Mouse (Mus musculus) common myeloid progenitor, adult 5-6 weeks (primary cell): ENCODE data around the gene Mark1. TPM values are rescaled to one million over a fixed set of nuclear protein-coding genes. Genes with fewer than 3 reads are reported as not detected.

ENCODE experiments used
- ATAC-seq: replicated peaks from 2 replicates; pipeline ENCODE4 v1.8.0; 2016; ENCODE audit warnings: low read depth, mild to moderate bottlenecking, moderate TSS enrichment, inconsistent platforms; ENCODE audit not compliant: poor library complexity, severe bottlenecking
- total RNA-seq: library from RNA; stranded (forward); fragments of 200-1000, 187-1606 nt; gene quantifications from 2 replicates; pipeline ENCODE4 v1.2.3, GENCODE M21; 2017

Gene Mark1
- total RNA-seq, 1 experiment from 2014 or later = not detected

DNA sequence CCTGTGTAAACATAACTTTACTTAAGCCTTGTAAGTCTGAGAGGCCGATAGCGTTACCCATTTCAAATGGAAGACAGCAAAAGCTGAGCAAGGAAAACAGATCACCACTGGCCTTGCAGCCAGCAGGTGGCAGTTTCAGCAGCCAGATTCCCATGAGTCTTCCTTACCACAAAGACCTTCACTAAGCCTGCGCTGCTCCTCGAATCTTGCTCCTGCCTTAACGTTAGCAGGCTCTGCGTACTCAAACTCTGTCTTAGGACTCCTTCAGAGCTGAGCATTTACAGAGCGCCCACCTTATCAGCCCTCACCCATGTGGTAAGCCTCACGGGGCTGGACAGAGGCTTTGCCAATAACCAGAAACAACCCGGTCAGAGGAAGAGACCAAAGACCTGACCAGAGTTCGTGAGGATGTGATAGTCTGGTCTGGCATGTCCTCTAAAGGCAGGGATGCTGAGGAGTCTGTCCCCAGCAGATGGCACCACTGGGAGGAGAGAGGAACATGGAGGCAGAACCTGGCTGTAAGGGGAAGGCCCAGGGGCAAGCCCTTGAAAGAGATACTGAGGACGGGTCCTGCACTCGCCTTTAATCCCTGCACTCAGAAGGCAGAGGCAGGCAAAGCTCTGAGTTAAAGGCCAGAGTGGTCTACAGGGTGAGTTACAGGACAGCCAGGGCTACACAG lies 33.5 kb downstream of the Mark1 start:
- ATAC-seq = peak; percentile 53; the same call in 1 of the 2 replicates

GRCm38 (mm10) chr1:184963121-184963693 lies 36.2 kb downstream of the Mark1 start:
- ATAC-seq = peak; percentile 98

DNA sequence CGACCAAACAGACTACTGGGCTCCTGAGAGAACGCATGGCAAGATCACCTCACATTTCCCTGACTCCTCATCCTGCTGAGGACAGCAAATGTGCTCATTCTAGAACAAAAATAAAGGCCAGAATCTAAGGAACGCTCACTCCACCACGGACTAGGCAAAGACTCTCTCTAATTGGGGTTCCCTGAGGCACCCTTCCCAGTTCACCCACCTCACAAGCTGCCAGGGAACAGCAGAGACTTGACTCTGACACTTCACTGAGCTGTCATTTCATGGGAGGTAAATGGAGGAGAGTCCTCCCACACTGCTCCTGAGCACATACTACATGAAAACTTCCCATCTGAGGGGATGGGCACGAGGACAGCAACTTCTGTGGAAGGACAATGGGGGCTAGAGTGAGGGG lies 37.5 kb downstream of the Mark1 start:
- no peak for ATAC-seq

GRCm38 (mm10) chr1:184958818-184959217 lies 40.6 kb downstream of the Mark1 start:
- ATAC-seq = no peak

GRCm38 (mm10) chr1:184958388-184958787 lies 41.0 kb downstream of the Mark1 start:
- no peak for ATAC-seq

DNA sequence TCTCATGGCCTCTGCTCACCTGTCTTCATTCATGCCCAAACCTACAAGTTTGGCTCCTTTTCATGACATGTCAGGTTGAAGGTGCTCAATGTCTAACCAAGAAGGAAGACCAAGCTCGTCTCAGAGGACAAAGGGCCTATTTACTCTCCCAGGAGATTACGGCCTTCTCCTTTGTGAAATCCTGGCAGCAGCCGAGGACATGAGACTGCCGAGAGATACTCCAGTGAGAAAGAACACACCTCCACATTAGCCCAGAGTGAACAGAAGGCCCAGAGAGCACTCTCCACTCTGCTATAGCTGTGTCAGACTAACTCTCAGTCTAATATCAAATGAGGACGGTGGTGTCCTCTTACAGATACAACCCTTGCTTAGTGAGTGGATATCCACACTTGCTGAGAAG lies 47.6 kb downstream of the Mark1 start:
- ATAC-seq = no peak

DNA sequence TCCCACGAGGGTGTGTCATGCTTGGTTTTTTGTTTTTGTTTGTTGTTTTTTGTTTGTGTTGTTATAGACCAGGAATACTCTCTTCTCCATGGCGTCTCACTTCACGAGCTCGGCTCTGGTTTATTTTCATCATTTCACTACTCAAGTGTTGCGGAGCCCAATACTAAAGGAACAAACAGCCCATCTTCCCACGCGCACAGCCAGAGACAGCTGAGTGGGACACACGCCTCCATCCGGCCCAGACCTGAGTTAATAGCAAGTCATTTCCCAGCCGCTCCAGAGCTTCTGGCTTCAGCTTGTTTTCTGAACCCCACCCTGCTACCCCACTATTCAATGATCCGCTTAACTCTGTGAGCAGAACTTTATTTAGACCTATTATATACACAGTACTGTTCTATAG lies 48.3 kb downstream of the Mark1 start:
- ATAC-seq = no peak

- ATAC-seq = no peak
These were observed 61.3 kb downstream of the Mark1 start for GRCm38 (mm10) chr1:184938106-184938505.

- ATAC-seq = peak; percentile 51
These were observed 63.4 kb downstream of the Mark1 start for GRCm38 (mm10) chr1:184935980-184936379.

DNA sequence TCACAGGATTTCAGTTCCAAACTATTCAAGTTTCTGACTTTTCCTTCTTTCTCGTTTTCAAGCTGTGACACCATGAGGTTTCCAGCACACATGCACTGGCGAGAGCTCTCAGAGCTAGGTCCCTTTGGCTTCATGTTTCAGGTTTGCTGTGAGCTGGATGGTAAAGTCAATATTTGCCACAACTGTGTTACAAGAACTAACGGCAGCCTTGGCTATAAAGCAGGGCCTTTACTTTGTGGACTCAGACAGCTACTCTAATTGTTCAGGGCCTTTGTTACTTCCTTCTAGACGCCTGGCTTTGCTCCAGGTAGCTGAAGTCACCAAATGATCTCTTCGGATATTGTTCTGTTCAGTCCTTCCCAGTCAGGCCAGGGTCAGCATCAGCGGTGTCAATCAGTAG lies 63.9 kb downstream of the Mark1 start:
- ATAC-seq = no peak

GRCm38 (mm10) chr1:184931097-184931496 lies 68.3 kb downstream of the Mark1 start:
- ATAC-seq = 0 out of 2 replicates have a peak, but pooled peaks have one; percentile 27

DNA sequence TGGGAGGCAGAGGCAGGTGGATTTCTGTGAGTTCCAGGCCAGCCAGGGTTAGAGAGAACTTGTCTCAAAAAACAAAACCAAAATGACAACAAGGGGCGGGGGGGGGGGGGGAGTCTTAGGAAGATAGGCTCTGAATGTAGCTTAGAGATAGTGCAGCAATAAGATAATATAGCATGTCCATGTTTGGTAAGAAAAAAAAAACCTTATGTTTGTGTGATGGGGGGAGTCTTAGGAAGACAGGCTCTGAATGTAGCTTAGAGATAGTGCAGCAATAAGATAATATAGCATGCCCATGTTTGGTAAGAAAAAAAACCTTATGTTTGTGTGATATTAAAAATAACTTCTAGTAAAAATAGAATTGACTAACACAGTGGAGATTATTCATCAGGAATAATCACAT lies 71.0 kb downstream of the Mark1 start:
- peak; percentile 43; the same call in 1 of the 2 replicates for ATAC-seq

- ATAC-seq = peak; percentile 72
These were observed 71.5 kb downstream of the Mark1 start for GRCm38 (mm10) chr1:184927911-184928310.

- no peak for ATAC-seq
These were observed 76.5 kb downstream of the Mark1 start for GRCm38 (mm10) chr1:184922824-184923223.

GRCm38 (mm10) chr1:184920057-184920456 lies 79.3 kb downstream of the Mark1 start:
- no peak for ATAC-seq

- peak; percentile 91 for ATAC-seq
These were observed 81.0 kb downstream of the Mark1 start for GRCm38 (mm10) chr1:184918227-184918888.

DNA sequence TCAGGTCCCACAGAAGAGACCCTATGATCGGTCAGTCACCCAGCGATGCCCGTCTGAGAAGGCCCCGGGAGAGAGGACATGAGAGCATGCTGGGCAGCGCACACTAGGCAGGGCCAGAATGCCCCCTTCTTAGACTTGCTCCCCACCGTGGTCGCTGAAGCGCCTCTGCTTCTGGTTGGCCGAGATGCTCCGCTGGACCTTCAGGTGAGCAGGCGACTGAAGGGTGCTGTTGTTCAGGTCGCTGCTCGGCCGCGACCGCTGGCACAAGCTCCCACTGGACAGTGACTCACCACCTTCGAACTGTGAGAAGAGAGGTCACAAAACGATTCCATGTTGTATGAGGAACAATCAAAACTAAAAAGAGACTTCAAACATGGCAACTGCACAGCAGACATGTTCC lies 87.0 kb downstream of the Mark1 start:
- ATAC-seq = no peak

DNA sequence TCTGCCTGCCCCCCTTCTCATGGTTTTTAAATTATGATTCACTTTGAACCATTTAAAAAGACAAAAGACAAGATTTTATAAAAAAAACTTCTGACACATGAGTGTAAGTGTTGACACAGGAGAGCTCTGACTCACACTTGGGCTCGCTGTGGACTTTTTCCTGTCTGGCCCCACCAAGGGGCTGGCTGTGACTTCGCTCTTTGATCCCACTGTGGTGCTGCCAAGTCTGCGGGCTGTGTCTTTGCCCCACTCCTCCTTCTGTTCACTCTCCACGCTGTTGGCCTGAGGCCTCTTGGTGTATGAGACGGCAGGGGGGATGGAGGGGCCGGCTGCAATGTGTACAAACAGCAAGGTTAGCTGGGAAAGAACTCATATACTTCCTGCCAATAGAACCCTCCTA lies 87.5 kb downstream of the Mark1 start:
- no peak for ATAC-seq

DNA sequence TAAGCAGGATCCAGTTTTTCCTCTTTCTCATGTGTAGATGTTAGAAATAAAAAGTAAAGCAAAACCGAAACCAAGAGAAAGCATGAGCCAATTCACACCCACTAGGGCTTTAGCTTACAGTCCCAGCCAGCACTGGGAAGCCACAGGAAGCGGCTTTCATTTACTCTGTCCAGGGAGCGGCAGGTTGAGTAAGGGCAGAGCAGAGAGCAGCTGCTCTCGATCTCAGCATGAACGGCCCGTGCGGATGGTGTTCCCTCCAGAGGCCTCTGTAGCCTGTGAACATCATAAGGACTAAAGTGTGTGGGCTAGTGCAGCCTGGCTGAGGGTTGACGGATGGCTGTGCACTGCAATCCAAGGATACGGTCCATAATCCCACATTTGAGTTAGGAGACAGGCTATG lies 90.8 kb downstream of the Mark1 start:
- ATAC-seq = peak; percentile 92

- ATAC-seq = no peak
These were observed 93.2 kb downstream of the Mark1 start for GRCm38 (mm10) chr1:184905904-184906745.

DNA sequence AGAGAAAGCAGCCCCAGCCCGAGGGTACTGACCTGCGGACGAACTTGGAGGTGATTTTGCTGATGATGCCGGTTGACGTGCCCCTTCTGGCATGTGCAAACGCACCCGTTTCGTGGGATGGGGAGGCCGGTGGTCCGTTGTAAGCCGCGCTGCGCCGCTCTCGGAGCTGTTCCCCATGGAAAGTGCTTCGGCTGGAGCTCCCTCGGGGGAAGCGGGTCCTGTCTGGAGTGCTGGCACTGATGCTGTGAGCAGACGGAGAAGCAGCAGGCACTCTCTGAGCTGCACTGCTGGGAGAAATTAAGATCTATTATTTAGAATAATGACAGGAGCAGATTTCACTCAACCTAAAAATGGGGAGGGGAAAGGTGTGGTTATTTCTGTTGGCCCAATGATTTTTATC lies 94.0 kb downstream of the Mark1 start:
- no peak for ATAC-seq
